Mouse (Mus musculus): ENCODE data around the gene Pkp3. TPM values are rescaled to one million over a fixed set of nuclear protein-coding genes. Genes with fewer than 3 reads are reported as not detected.

Pkp3 gene
- polyA plus RNA-seq, 3 experiments from 2014 or later: 413 to 487 (median 426) TPM

DNA sequence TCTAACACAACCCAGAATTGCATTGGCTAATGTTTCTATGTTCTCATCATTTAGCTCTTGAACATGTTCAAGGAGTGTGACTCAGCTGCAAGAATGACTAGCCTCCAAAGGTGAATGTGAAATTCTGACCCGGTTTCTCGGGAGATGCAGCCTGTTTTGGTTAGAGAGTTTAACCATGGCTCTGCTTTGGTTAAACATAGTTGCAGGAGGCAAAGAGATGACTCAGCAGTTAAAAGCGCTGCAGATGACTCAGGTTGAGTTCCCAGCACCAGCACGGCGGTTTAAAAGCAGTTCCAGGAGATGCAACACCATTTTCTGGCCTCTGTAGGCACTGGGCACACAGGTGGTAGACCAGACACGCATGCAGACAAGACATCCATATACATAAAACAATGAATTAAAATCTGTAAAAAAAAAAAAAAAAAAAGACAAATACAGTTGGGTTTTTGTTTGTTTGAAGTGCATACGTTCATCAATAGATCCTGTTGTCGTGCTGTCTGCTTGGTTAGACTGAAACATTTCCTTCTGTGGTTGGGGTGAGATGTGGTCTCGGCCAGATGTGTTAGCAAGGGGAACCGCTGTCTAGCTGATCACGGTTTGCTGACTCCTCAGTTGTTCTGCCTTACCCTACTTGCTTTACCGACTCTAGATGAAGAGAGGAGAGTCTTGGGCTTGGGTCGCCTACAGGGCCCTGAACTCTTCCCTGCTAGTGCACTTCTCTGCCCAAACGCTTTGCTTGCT, 19.2 kb upstream of the Pkp3 start:
- ATAC-seq: peak; percentile 70

DNA sequence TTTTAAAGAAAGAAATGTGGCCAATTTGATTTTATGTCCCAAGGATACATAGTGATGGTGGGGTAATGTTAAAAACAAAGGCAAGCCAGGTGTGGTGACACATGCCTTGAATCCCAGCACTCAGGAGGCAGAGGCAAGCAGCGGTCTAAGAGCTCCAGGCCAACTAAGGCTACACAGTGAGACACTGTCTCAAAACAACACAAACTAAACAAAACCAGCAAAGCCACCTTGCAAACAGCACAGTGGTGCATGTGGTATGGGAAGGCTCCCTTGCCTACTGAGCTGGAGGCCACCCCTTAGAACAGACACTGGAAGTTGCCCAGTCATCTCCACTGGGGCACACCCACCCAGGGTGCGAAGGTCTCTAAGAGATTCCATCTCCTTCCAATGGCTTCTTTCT, 18.1 kb upstream of the Pkp3 start:
- no peak for ATAC-seq

DNA sequence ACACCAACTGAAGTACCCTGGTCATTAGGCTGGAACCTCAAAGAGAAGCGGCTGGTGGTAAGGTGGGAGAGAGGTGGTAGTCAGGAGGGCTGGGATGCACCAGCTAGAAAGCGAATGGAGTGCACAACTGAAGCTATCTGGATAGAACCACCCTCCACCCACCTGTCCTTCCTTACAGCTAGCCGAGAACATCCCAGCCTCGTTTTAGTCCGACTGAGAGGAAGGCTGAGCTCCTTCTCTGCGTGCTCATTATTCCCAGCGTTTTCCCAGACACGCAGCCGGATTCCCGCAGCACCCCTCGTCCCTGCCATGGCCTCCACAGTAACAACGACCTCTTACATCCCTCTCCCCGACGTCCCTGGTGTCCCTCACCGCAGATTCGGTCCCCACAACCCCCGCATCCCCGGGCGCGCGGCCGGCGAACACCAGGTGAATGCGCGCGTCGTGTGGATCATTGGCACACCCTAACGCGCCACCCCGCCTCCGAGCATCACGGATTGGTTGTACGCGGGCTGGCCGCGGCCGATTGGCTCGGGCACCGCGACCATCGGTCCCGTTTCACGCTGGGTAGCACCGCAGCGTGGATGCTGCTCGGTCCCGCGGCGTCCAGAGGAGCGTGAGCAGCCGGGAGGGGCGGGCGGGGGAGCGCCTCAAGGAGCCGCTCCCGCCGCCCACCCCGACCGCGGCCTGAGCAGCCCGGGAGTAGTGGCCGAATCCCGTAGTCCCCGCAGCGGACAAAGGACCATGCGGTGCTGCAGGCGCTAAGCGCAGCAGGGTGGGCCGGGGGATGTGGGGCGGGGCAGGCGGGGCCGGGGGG, 17.4 kb upstream of the Pkp3 start, which contains the start of gene B4galnt4:
B4galnt4 (plus strand) TSS at position 679 of the 817 bp plus-strand sequence.
- ATAC-seq: peak; percentile 70

DNA sequence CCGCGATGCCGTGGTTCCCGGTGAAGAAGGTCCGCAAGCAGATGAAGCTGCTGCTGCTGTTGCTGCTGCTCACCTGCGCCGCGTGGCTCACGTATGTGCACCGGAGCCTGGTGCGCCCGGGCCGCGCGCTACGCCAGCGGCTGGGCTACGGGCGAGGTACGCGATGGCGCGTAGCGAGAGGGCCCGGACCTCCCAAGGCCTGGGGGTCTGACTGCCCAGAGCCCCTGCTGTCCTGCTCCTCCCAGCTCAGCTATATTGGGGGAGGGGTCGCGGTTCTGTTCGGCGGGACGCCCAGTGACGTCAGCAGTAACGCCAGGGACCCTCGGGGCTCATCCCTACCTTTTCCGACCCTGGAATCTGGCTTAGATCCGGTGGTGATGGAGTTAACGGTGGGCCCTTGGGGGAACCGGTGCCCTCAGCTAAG, 16.7 kb upstream of the Pkp3 start:
- no peak for ATAC-seq

DNA sequence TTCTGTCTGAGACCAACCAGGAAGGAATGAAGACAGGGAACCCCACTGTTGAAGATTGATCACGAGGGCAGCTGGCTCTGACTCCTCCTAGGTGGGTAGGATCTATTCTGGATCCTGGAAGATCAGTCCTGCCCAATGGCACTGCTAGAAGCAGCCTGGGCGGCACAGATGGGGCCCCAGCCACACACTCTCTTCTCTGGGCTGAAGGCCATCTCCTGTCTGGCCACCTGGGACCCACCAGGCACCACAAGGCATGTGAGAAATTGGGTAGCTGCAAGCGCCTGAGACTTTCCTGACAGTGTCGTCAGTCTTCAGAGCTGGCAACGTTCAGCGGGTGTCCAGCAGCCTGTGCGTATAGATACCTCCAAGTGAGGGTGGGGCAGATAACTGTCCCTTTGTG, 15.5 kb upstream of the Pkp3 start:
- ATAC-seq: no peak

DNA sequence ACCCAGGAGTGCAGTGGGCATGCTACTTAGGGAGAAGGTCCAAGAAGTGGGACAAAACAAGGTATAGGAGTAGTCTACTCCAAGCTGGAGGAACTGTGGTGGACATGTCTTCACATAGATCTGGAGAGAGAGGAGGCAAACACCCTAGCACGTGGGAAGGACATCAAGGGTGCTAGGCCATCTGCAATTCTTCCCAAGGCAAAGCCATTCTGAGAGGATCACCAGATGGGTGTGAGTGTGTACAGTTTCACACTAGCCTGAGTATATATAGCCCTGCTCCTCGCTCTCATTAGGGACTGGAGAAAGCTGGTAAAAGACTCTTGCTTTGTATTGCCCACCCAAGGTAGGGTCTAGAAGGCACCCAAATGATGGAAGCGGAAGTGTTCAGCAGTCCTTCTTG, 14.7 kb upstream of the Pkp3 start:
- ATAC-seq: no peak

DNA sequence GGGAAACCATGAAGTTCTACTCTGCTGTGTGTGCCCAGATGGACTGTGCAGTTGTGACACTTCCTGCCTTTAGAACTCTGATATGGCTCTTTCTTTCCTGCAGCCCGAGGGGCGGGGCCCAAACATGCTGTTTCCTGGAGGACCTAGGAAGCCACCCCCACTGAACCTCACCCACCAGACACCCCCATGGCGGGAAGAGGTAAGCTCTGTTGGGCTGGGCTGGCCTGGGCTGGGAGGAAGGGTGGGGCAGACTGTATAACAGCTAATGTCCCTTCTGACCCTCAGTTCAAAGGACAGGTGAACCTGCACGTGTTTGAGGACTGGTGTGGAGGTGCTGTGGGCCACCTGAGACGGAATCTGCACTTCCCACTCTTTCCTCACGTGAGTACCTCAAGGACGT, 13.8 kb upstream of the Pkp3 start:
- ATAC-seq: peak; percentile 60

DNA sequence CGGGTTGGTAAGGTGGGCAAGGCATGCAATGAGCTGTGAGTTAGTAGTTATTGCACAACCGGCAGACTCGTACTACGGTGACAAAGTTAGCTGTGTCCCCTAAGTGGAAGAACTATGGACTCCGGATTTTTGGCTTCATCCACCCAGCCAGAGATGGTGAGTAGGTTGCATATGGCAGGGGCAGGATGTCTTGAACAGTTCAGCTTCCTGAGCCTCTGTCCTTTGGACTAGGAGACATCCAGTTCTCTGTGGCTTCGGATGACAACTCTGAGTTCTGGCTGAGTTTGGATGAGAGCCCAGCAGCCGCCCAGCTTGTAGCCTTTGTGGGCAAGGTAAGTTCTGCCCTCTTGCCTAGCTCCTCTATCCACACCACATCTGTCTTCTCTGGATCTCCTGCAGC, 13.4 kb upstream of the Pkp3 start:
- no peak for ATAC-seq

DNA sequence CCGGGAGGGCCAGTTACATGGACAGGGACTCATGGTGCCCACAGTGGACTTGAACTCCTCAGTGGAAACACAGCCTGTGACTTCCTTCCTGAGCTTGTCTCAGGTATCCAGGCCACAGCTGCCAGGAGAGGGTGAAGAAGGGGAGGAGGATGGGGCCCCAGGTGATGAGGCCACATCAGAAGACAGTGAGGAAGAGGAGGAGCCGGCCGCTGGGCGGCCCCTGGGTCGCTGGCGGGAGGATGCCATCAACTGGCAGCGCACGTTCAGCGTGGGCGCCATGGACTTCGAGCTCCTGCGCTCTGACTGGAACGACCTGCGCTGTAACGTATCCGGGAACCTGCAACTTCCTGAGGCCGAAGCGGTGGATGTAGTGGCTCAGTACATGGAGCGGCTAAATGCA, 9.7 kb upstream of the Pkp3 start:
- ATAC-seq: no peak

DNA sequence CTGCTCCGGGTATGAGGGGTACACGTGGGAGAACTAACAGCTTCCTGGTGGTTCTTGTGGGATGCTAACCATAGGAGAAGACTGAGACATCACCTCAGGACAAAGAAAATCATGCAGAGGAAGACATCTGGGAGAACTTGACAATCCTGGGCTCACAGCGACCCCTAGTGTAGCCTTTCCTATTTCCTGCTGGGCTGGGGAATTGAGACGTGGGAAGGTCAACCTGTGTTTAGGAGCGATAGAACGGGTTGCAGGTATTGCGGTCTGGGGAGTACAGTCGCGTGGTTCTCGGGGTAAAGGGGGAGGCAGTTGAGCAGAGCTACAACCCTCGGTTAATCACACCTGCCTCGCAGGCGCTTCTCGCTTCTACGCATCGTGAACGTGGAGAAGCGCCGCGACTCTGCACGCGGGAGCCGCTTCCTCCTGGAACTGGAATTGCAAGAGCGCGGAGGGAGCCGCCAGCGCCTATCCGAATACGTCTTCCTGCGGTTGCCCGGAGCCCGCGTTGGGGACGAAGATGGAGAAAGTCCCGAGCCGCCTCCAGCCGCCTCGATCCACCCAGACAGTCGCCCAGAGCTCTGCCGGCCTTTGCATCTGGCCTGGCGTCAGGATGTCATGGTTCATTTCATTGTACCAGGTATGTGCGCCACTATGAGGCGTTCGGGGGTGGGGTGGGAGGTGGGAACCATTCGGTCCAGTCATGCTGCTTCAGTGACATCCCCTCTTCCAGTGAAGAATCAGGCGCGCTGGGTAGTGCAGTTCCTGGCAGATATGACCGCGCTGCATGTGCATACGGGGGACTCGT, 7.8 kb upstream of the Pkp3 start:
- no peak for ATAC-seq

DNA sequence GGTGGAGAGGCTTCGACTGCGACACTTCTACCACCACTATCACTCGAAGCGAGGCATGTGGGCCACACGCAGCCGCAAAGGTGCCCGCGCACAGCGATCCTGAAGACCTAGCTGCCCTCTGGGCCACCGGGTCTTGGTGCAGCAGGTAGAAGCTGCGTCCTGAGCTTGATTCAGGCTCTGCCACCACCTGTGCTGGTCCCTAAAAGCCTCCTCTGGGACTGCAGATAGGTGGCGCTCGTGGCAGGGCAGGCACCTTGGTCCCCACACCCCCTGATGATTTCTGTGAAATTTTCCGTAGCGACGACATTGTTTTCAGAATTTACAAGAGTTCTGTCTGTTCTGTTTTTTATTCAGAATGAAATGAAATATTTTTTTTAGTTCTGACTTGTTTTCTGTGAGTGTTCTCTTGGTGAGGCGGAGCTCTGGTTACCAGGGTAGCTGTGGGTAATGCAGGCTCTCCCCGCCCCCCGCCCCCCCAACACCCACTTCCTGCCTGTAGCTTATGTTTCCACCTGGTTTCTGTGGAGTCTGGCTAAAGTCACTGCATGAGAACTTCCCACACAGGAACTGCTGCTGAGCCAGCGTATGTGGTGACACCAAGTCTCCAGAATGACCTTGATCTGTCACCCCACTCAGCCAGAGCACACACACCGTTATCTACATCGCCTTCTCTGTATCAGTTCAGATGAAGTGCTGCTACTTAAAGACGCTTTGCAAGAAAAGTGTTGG, 5.8 kb upstream of the Pkp3 start:
- peak; percentile 87 for ATAC-seq

DNA sequence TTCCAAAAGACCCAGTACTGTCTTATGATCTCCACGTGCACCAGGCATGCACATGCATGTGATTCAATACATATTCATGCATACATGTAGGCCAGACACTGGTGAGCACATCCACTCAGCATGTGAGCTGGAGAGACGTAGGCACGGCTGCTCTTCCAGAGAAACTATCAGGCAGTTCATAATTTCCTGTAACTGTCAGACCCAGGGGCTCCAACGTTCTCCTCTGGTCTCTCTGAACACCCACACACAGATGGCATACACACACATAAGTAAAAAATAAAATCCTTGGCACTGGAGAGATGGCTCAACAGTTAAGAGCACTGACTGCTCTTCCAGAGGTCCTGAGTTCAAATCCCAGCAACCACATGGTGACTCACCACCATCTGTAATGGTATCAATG, 4.2 kb upstream of the Pkp3 start:
- no peak for ATAC-seq

DNA sequence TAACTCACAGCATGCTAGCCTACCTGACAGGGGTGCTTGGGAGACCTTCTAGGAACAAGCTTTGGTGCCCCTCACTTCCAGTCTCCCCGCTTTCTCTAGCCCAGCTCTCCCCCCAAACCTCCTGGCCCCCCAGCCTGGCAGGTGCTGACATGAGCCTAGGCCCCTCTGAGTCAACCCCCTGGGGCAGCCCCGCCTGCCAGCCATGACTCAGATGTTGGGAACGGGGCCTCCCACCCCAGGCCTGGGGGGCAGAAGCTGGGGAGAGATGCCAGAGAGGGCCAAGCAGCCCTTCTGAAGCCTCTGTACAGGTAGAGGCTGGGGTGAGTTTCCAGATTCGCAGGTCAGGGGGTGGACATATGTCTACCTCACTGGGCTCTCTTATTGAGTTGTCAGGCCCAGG, 858 bp downstream of the Pkp3 start:
- ATAC-seq: no peak

DNA sequence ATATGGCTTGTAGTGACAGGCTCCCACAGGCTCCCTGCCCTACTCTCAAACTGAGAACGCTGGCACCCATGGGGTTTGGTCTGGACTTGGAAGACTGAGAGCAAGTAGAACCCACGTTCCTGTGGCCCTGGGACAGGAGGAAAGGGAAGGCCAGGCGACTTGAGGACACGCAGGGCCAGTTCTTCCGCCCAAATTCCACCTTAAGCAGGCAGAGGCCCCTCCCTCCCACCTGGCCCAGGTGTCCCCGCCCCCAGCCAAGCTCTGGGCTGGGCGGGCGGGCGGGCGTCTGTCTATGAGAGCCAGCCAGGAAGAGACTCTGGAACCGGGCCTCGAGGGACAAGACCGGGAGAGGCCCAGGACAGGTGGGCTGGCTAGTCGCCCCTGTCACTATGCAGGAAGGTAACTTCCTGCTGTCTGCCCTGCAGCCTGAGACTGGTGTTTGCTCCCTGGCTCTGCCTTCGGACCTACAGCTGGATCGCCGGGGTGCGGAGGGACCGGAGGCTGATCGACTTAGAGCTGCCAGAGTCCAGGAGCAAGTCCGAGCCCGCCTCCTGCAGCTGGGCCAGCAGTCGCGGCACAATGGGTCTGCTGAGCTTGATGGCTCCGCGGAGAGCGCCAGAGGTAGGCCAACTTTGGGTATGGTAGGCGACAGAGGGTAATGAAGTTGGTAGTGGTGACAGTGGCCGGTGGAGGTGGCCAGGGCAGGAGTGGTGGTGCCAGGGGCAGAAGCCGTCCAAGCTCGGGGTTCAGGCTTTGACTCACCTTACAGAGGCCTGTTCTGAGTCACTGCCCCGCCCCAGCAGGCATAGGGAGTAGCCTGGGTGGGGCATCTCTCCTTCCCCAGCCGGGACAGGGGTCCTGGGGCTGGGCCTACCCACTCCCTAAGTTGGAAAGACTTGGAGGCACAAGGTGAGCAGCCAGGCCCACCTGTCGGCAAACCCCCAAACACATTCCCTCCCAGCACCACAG, 1.7 kb downstream of the Pkp3 start:
- no peak for ATAC-seq

DNA sequence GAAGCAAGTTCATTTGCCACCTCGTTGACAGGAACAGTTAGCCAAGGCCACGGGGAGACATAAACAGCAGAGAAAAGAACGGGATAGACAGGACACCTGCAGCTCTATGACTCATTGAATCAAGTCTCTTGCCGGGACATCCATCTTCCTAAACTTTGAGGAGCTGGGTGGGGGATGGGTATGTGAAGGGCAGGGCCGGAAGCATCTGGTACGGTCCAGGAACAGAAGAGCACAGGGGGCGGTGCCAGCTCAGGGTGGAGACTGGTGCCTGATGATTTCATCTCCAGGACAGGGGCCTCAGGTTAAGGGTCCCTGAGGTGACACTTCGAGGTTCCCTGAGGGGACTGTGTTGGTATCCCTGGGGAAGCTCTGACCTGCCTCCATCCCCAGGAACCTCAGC, 9.9 kb downstream of the Pkp3 start:
- peak; percentile 59 for ATAC-seq

DNA sequence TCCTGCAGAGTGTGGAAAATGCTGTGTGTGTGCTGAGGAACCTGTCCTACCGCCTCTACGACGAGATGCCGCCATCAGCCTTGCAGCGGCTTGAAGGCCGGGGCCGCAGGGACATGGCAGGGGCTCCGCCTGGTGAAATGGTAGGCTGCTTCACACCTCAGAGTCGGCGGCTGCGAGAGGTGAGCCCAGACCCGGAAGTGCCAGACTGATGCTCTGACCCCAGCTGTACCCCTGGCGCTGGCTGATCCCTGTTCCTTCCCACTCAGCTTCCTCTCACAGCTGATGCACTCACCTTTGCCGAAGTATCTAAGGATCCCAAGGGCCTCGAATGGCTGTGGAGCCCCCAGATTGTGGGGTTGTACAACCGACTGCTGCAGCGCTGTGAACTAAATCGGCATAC, 10.5 kb downstream of the Pkp3 start:
- ATAC-seq: peak; percentile 26

DNA sequence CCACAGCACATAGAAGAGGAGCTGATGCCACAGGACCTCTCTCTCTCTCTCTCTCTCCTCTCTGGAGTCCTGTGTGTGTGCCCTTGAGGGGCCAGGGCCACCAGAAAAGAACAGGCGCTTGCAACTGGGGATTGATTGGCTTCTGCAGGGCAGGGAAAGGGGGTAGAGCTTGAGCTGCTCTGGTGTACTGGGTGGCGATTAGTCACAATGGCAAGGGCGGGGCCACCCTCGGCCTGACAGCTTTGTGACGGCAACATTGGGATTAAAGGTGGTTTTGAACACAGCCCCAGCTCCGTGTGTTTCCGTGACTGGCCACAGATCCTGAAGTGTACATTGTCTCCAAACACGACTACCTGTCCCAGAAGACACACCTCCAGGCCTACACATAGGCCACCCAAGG, 12.2 kb downstream of the Pkp3 start:
- no peak for ATAC-seq

DNA sequence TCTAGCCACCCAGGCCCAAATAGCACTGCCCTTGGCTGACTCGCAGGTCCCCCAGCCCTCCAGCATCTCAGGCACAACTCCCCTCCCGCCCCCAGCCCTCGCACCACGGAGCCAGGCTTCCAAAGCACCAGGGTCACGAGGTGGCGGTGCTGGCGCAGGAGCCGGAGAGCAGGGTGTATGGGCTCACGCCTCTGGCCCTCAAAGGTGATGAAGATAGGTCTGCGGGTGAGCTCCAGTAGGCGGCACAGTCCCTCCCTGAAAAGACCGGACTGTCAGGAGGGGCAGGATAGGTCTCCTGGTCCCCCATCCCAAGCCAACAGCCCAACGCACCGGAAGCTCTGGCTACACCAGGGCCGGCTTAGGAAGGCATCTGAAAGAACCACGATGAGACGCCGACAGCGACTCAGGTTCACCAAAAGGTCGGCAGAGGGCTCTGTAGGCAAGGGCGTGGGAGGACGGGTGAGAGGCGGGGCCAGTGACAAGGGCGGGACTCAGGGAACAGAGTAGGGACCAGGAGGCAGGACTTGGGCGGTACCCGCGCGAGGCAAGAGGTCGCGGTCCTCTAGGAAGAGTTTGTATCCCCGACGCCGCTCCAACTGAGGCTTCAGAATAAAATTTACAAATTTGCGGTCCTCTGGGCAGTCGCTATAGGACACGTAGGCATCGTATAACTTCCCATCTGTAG, 14.2 kb downstream of the Pkp3 start:
- peak; percentile 62 for ATAC-seq

DNA sequence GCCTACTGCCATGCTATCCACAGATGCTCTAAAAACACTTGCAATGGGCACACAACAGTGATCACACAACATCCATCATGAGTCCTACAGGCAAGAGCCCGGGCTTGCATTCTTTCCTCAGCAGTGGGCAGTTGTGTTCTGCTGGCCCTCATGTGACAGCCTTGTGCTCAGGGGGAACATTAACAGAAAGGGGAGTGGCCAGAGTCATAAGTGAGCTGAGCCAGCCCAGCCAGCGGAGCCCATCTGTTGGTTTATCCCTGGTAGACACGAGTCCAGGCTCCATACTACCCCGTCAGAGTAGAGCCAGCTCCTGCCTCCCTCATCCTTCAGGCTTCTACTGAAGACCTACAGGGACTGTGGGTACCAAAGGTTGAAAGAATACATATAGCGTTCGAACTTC, 15.9 kb downstream of the Pkp3 start:
- no peak for ATAC-seq

DNA sequence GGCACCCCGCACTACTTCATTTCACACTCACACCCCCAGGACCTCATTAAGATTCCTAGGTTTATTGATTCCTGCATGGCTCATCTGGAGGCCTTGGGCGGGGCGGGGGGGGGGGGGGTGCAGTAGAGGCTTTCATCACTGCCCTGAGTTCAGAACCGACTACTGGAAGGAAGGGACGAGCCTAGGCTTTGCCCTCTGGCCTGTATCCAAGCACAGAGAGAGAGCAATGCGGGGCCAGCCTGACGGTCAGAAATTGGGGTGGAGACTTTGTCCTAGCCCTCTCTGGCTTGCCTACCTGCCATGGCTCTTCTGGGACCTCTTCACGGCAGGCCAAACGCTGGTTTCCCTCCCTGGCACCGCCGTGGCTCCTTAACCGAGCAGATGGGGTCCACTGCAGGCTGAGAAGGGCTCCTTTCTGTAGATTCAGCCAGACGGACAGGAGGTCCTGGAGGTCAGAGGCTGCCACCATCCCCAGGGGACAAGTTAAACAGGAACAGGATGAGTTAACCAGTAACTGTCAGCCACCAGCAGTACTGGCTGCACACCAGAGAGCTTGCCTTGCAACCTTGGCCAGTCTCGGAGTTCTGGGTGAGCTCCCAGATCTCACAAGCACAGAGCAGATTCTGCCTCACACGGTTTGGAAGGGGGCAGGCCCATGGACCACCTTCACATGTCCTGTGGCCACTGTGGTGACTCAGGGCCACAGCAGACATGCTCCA, 16.6 kb downstream of the Pkp3 start:
- ATAC-seq: no peak

All from inflammation-experienced regulatory T-cells, adult 6 months (primary cell).